Mouse (Mus musculus): ENCODE data around the gene Hps5.
"Not testable (repeated sequence)": the region's sequence is repeated elsewhere in the genome, so short reads cannot be mapped to it uniquely, and the experiment has no call there.

The Hps5 gene

GRCm38 (mm10) chr7:46795287-46796205 is at the start of gene Hps5, which contains the start of gene Gtf2h1:
Gene Hps5 (minus strand): TSS chr7:46796064.
Gene Gtf2h1 (plus strand): TSS chr7:46796103.
- DNase-seq (ENCODE audit: low spot score in 2 of 2) = peak; percentile 94 to 97

GRCm38 (mm10) chr7:46845211-46845977 is 49.5 kb upstream of the Hps5 start:
- DNase-seq (ENCODE audit: low spot score in 2 of 2) = peak; percentile 83 to 89

- DNase-seq (ENCODE audit: low spot score in 2 of 2) = no peak
Observed at GRCm38 (mm10) chr7:46843576-46843975, 47.7 kb upstream of the Hps5 start.

GRCm38 (mm10) chr7:46842278-46842677 is 46.4 kb upstream of the Hps5 start:
- no peak for DNase-seq (ENCODE audit: low spot score in 2 of 2)

GRCm38 (mm10) chr7:46840787-46841525 is 45.1 kb upstream of the Hps5 start, which contains the start of gene Ldha:
Gene Ldha (plus strand): TSS chr7:46841475.
- no peak for DNase-seq (ENCODE audit: low spot score in 2 of 2)

GRCm38 (mm10) chr7:46840326-46840725 is 44.5 kb upstream of the Hps5 start:
- DNase-seq (ENCODE audit: low spot score in 2 of 2) = no peak

GRCm38 (mm10) chr7:46839861-46840260 is 44.0 kb upstream of the Hps5 start:
- DNase-seq (ENCODE audit: low spot score in 2 of 2) = no peak

- no peak for DNase-seq (ENCODE audit: low spot score in 2 of 2)
Observed at GRCm38 (mm10) chr7:46839446-46839845, 43.6 kb upstream of the Hps5 start.

GRCm38 (mm10) chr7:46838891-46839302 is 43.0 kb upstream of the Hps5 start:
- peak; percentile 55 to 67 for DNase-seq (ENCODE audit: low spot score in 2 of 2)

- no peak for DNase-seq (ENCODE audit: low spot score in 2 of 2)
Observed at GRCm38 (mm10) chr7:46838104-46838671, 42.3 kb upstream of the Hps5 start.

- no peak for DNase-seq (ENCODE audit: low spot score in 2 of 2)
Observed at GRCm38 (mm10) chr7:46837073-46837472, 41.2 kb upstream of the Hps5 start.

- DNase-seq (ENCODE audit: low spot score in 2 of 2) = no peak
Observed at GRCm38 (mm10) chr7:46836357-46836756, 40.5 kb upstream of the Hps5 start.

- DNase-seq (ENCODE audit: low spot score in 2 of 2) = no peak
Observed at GRCm38 (mm10) chr7:46834994-46835610, 39.2 kb upstream of the Hps5 start.

- no peak for DNase-seq (ENCODE audit: low spot score in 2 of 2)
Observed at GRCm38 (mm10) chr7:46833670-46834255, 37.9 kb upstream of the Hps5 start.

- DNase-seq (ENCODE audit: low spot score in 2 of 2) = no peak
Observed at GRCm38 (mm10) chr7:46833266-46833665, 37.4 kb upstream of the Hps5 start.

- DNase-seq (ENCODE audit: low spot score in 2 of 2) = not testable (repeated sequence)
Observed at GRCm38 (mm10) chr7:46832112-46832810, 36.4 kb upstream of the Hps5 start.

- no peak for DNase-seq (ENCODE audit: low spot score in 2 of 2)
Observed at GRCm38 (mm10) chr7:46831693-46832092, 35.8 kb upstream of the Hps5 start.

- DNase-seq (ENCODE audit: low spot score in 2 of 2) = no peak
Observed at GRCm38 (mm10) chr7:46830799-46831590, 35.1 kb upstream of the Hps5 start.

GRCm38 (mm10) chr7:46829911-46830310 is 34.0 kb upstream of the Hps5 start:
- no peak for DNase-seq (ENCODE audit: low spot score in 2 of 2)
